Mouse (Mus musculus): Measurements from ENCODE around the gene Spr. TPM values are rescaled to one million over a fixed set of nuclear protein-coding genes. Genes with fewer than 3 reads are reported as not detected.

Spr gene
- polyA plus RNA-seq (2017; shearing (Covaris generic)) = 10 to 100 TPM; 77.1 to 88.8 TPM

DNA sequence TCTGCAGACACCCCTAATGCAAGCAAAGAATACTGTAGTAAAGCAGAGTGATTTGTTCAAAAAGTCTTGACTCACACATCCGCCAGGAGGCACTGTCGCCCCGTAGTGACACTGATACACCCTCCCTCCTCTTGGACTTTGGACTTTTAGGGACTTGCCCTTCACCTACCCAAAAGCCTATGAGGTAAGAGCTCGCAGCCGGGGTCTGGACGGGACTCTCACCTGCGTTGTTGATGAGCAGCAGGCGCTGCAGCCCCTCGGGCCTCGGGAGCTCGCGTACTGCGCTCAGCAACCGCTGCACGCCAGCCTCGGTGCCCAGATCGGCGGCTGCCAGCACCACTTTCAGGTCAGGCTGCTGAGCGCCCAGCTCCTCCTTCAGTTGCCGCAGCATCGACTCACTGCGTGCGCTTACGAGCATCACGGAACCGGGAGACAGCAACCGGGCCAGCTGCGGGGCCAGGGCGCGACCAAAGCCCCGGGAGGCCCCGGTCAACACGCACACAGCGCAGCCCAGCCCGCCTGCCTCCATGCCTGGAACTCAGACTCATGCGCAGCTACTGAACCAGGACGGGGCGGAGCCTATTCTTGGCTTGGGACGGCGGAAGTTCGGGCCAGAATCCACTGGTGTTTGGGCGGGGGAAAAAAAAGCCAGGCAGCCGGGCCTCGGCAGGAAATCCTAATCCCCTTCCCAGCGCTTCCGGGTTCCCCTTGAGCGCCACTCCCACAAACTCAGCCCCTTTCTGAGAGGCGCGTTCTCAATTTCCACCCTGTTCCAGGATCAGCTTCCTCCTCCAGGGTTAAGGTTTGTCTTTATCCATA is at the start of gene Spr:
Gene Spr (minus strand): TSS at position 550 of the 819 bp plus-strand sequence.

Other genes starting within 250 kb of the Spr start
- 10 to 100 TPM; 23.9 to 29.2 TPM for gene Exoc6b, start 68.3 kb downstream of the Spr start, polyA plus RNA-seq (2017; shearing (Covaris generic))
- not detected for gene Emx1, start 49.7 kb upstream of the Spr start, polyA plus RNA-seq (2017; shearing (Covaris generic))
- gene Sfxn5, start 195.7 kb upstream of the Spr start, polyA plus RNA-seq (2017; shearing (Covaris generic)) = 1 to 10 TPM in 1 of 2 experiments, under 1 TPM in 1; 0.75 to 1.1 TPM
- under 1 TPM; 0.70 to 0.94 TPM for gene Rab11fip5, start 236.9 kb upstream of the Spr start, polyA plus RNA-seq (2017; shearing (Covaris generic))